Mouse (Mus musculus) neural tube, embryonic 10.5 days (tissue): Measurements from ENCODE around the gene Tom1l1.
A peak's percentile ranks its signal among the peaks of the same experiment; 100 is the strongest.
"Not testable (repeated sequence)": the region's sequence is repeated elsewhere in the genome, so short reads cannot be mapped to it uniquely, and the experiment has no call there.

Experiments used
- DNase-seq: peaks from one replicate; pipeline ENCODE4 v3.0.0-alpha.2; 2017; ENCODE audit warnings: low spot score; ENCODE audit errors: extremely low spot score

Tom1l1 gene

DNA sequence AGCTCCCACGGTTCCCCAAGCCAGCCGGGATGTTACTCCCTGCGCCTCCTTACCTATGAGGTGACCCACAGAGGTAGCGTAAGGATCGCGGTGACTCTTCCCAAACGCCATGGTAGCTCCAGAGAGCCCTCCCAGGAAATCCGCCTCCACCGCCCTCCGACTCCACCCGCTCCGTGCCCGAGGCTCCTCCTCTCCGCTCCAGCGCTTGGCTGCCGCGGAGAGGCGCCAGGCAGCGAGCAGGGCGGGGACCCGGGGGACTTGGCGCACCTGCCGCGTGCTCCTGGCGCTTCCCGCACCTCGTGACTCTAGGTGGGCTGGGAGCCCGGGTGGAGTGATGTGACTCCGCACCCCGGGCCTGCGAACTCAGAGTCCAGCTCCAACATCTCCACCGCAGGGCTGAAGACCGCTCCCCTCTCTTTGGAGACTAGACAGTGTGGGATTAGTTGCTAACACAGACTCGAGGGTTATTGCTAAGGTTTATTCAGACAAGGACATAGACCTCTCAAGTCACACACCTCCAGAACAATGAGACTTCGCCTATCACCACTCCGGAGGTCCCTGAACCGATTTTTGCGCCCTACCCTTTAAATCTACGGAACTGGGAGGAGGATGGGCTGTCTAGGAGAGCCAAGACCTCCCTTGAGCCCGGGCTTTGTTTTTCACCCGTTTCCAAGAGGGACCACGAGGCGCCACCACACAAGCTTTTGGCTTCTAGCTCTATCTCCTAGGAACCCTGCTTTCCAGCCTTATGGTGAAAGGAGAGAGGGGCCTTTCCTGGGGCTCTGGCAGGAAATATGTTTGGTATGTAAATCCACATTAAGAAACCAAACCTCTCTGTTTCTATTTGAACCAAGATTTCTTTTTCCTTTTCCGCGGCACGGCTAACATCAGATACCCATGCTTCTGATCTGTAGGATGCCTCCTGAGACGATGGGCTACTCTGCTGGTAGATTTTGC, at the start of gene Tom1l1:
Gene Tom1l1 (minus strand): TSS at position 907 of the 957 bp plus-strand sequence.
- DNase-seq: peak; percentile 81

GRCm38 (mm10) chr11:90733575-90733974, 45.4 kb upstream of the Tom1l1 start:
- no peak for DNase-seq

- DNase-seq: no peak
These were observed 39.4 kb upstream of the Tom1l1 start for GRCm38 (mm10) chr11:90727354-90728125.

GRCm38 (mm10) chr11:90726730-90727129, 38.6 kb upstream of the Tom1l1 start:
- no peak for DNase-seq

- DNase-seq: no peak
These were observed 34.1 kb upstream of the Tom1l1 start for GRCm38 (mm10) chr11:90722304-90722703.

GRCm38 (mm10) chr11:90717719-90718118, 29.6 kb upstream of the Tom1l1 start:
- no peak for DNase-seq

DNA sequence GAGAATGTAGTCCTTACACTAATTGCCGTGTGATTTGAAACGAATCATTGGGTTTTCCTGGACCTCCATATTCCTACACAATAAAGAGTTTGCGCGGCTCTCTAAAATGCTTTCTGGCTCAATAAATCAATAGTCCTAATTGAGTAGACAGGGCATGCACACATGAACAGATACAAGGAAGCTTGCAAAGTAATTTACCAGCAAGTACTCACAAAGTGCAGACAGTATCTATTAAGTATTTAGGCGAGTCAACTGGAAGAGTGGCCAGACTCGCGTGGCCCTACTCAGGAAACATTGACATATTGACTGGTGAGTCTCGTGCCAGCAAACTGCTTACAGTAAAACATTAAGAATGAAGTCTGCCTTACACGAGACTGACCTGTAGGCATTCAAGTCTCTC, 23.4 kb upstream of the Tom1l1 start:
- DNase-seq: no peak

- DNase-seq: not testable (repeated sequence)
These were observed 19.0 kb upstream of the Tom1l1 start for GRCm38 (mm10) chr11:90707134-90707533.

DNA sequence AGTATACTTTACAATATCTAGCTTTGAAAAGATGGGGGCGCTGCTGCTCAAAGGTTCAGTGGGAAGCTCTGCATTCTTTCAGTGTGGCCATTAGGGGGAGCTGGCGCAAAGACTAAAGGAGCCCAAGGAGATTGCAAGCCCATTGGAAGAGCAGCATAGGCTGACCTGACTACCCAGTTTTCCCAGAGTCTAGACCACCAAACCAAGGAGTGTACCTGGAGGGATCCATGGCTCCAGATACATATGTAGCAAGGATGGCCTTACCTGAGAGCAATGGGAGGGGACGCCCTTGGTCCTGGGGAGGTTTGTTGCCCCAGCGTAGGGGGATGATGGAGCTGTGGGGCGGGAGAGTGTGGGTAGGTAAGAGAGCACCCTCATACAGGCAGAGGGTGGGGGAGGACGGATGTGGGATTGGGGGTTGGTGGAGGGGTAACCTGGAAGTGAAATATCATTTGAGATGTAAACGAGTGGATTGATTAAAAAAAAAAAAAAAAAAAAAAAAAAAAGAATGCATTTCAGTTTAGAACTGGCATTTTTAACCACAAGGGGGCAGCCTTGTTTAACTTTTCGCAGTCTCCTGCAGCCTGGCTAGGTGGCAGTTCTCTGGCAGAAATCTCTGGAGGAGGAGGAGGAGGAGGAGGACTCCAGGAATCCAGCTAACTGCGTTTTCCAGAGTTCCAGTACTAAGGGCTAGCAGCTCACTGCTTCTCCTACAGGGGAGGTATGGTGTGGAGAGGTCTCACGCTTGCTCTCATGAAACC, 9.5 kb upstream of the Tom1l1 start:
- DNase-seq: peak; percentile 67

GRCm38 (mm10) chr11:90695811-90696210, 7.6 kb upstream of the Tom1l1 start:
- no peak for DNase-seq

- peak; percentile 7 for DNase-seq
These were observed 6.0 kb upstream of the Tom1l1 start for GRCm38 (mm10) chr11:90694206-90694605.

- no peak for DNase-seq
These were observed 2.2 kb upstream of the Tom1l1 start for GRCm38 (mm10) chr11:90690361-90690760.

GRCm38 (mm10) chr11:90687040-90687439, 1.1 kb downstream of the Tom1l1 start:
- no peak for DNase-seq

DNA sequence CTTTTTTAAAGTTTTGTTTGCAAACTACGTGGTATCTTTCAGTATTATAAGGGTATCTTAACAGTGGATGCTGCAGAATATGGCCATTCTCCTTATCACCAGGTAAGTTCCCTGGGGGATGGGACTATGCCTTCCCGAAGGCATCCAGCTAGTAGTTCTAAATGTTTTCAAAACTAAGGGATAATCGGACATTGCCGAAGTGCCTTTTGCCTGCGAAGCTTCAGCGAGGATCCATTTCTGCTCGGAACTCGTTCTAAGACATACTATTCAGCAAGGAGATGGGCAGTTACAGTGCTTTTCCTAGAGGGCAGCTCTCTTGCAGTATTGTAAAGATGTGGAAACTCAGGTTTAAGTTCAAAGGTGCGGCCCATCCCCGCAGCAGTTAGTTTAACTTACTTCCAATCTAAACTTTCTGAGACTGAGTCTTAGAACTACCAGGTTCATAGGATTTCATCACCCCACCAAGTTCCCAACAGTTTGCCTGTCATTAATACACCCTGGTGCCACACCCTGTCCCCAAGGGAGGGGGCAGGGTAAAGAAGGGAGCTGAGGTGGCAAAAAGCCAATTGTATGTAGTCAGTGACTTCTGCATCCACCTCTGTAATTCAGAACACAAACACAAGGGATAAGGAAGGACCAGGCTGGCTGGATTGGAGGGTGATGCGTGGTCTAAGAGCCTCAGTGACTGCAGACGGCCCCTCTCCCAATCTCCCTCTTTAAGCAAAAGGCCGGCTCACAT, 1.7 kb downstream of the Tom1l1 start:
- no peak for DNase-seq

- DNase-seq: no peak
These were observed 3.0 kb downstream of the Tom1l1 start for GRCm38 (mm10) chr11:90685196-90685595.

DNA sequence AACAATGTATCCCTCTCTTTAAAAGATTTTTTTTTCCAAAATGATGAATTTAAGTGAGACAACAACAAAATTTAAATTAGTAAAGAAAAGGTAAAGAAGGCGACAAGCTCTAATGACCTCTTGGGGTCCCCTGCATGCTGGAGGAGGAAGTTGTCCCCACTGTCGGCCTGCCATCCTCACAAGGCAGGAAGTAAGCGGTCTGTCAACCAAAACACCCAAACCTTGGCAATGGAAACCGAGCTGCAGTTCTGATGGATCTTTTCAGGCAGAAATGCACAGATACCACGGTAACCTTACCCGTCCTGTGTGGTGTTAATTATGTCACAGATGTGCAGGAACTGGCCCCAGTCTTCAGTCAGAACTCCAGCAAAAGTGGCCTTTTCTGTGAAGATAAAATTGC, 3.4 kb downstream of the Tom1l1 start:
- no peak for DNase-seq

DNA sequence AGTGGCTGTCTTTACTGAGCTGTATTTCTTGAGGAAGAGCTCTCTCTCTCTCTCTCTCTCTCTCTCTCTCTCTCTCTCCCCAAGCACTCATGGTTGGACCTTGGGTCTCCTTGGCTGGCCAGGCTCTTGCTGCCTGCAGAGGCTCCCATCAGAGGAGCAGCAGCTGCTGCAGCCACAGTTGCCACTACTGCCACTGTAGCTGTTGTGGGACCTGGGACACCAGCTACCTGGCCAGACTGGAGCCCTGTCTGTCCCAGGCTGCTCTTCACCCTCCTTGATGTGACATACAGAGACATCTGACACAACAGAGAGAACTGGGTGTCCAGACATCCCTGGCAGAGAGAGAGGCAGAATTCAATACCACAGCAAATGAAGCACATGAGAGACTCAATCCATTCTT, 7.0 kb downstream of the Tom1l1 start:
- DNase-seq: no peak

GRCm38 (mm10) chr11:90678582-90678981, 9.6 kb downstream of the Tom1l1 start:
- no peak for DNase-seq

- DNase-seq: no peak
These were observed 10.3 kb downstream of the Tom1l1 start for GRCm38 (mm10) chr11:90677771-90678288.

DNA sequence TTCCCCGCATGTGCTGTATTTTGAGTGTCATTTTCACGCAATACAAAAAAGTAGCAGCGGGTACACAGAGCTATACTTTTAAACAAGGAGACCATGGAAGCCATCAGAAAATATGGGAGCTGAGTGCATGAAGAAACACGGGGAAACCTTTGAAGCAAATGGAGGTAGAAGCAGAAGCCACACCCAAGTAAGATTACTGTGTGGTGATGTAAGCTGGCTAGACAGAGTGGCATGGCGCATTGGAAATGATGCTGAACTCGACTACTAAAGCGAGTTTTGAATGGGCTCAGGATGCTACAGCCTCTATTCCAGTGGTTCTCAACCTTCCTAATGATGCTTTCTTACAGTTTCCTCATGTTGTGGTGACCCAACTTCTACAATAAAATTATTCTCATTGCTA, 11.1 kb downstream of the Tom1l1 start:
- DNase-seq: no peak
